Mouse (Mus musculus): ENCODE results near the gene Mrpl1. TPM values are rescaled to one million over a fixed set of nuclear protein-coding genes. Genes with fewer than 3 reads are reported as not detected.

The Mrpl1 gene
- 55.1 TPM for polyA plus RNA-seq (2014; fragmentation: Illumina TruSeq; extraction: RNeasy Lipid Tissue Mini Kit (QIAGEN cat#74804); ENCODE audit: low replicate concordance)

GRCm38 (mm10) chr5:96209459-96209858 lies at the start of gene Mrpl1:
Gene Mrpl1 (plus strand): TSS chr5:96209493.

GRCm38 (mm10) chr5:96164021-96164411 lies 45.3 kb upstream of the Mrpl1 start, which contains the start of gene Cnot6l:
Gene Cnot6l (minus strand): TSS chr5:96164171.

Other genes starting within 250 kb of the Mrpl1 start
- gene Cnot6l, start 45.3 kb upstream of the Mrpl1 start, polyA plus RNA-seq (2014; fragmentation: Illumina TruSeq; extraction: RNeasy Lipid Tissue Mini Kit (QIAGEN cat#74804); ENCODE audit: low replicate concordance) = 90.2 TPM
- gene Fras1, start 164.5 kb downstream of the Mrpl1 start, polyA plus RNA-seq (2014; fragmentation: Illumina TruSeq; extraction: RNeasy Lipid Tissue Mini Kit (QIAGEN cat#74804); ENCODE audit: low replicate concordance) = 2.2 TPM